Mouse (Mus musculus) cortical plate, adult 2 months (tissue): ENCODE measurements around the gene Myrfl. TPM values are rescaled to one million over a fixed set of nuclear protein-coding genes. Genes with fewer than 3 reads are reported as not detected.

Experiments used
- H3K27ac ChIP-seq: fragments of 200-500 bp; 2 replicates; pipeline ENCODE4 v1.5.1; 2012; ENCODE audit warnings: low read length, control low read depth, inconsistent platforms; ENCODE audit not compliant: insufficient read depth
- H3K4me1 ChIP-seq: fragments of 200-500 bp; 2 replicates; pipeline ENCODE4 v1.6.1; 2011; ENCODE audit warnings: low read length; ENCODE audit not compliant: control insufficient read depth, insufficient read depth
- H3K4me3 ChIP-seq: fragments of 200-500 bp; 2 replicates; pipeline ENCODE4 v1.5.1; 2011; ENCODE audit warnings: mild to moderate bottlenecking, low read length, control low read depth; ENCODE audit not compliant: insufficient read depth
- CTCF ChIP-seq: fragments of 200-500 bp; IDR thresholded peaks from 2 replicates; pipeline ENCODE4 v1.5.1; 2011; ENCODE audit warnings: mild to moderate bottlenecking, control low read depth, low read length; ENCODE audit not compliant: insufficient read depth; ENCODE audit errors: extremely low read depth
- POLR2A ChIP-seq: fragments of 200-500 bp; IDR thresholded peaks from 2 replicates; pipeline ENCODE4 v1.6.1; 2011; ENCODE audit warnings: mild to moderate bottlenecking, low read length, control low read depth; ENCODE audit not compliant: insufficient read depth; ENCODE audit errors: extremely low read depth
- polyA plus RNA-seq: library from polyadenylated mRNA; depleted of rRNA; stranded (reverse); fragments of >200 nt; gene quantifications from 2 replicates; pipeline ENCODE4 v1.2.3, GENCODE M21; 2012; rRNA removed

Myrfl gene
- polyA plus RNA-seq: 0.10 and 0.11 TPM in 2 replicates

GRCm38 (mm10) chr10:116896336-116897177 lies at the start of gene Myrfl:
Gene Myrfl, minus strand, starts transcription at chr10:116896919.
- no peak within 1 kb of the TSS for H3K27ac ChIP-seq
- no peaks in the 10 kb centered on the region for H3K4me1 ChIP-seq
- H3K4me3 ChIP-seq: no peak within 1 kb of the TSS
- TF ChIP-seq POLR2A (no peak), CTCF (no peak)

GRCm38 (mm10) chr10:116944940-116945339 lies 48.2 kb upstream of the Myrfl start:
- Histone ChIP-seq H3K4me3 (no peak overlapping the region), H3K27ac (no peak overlapping the region), H3K4me1 (no peaks in the 10 kb centered on the region; the same call in 1 of the 2 replicates)
- TF ChIP-seq CTCF (no peak), POLR2A (no peak)

GRCm38 (mm10) chr10:116944144-116944543 lies 47.4 kb upstream of the Myrfl start:
- Histone ChIP-seq H3K4me3 (no peak overlapping the region), H3K4me1 (no peaks in the 10 kb centered on the region; the same call in 1 of the 2 replicates), H3K27ac (no peak overlapping the region)
- 0 out of 2 replicates have a peak, but pooled peaks have one; percentile 8 for TF ChIP-seq CTCF
- no peak for TF ChIP-seq POLR2A

DNA sequence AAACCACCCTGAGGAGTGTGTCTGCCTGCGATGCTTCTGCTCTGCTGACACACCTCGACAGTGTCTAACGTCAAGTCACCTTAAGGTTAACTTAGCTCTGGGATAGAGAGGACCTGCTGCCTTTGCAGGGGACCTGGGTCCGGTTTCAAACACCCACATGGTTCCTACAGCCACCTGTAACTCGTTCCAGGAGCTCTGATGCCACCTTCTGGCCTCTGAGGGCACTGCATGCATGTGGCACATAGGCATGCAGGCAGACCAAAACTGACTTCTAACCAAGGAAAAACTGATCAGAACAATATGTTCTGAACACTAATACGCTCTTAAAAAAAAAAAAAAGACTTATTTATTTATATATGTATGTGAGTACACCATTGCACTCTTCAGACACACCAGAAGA lies 46.3 kb upstream of the Myrfl start:
- Histone ChIP-seq H3K4me1 (no peaks in the 10 kb centered on the region; the same call in 1 of the 2 replicates), H3K27ac (no peak overlapping the region), H3K4me3 (no peak overlapping the region)
- TF ChIP-seq POLR2A: no peak
- peak; percentile 27; the same call in 1 of the 2 replicates for TF ChIP-seq CTCF

DNA sequence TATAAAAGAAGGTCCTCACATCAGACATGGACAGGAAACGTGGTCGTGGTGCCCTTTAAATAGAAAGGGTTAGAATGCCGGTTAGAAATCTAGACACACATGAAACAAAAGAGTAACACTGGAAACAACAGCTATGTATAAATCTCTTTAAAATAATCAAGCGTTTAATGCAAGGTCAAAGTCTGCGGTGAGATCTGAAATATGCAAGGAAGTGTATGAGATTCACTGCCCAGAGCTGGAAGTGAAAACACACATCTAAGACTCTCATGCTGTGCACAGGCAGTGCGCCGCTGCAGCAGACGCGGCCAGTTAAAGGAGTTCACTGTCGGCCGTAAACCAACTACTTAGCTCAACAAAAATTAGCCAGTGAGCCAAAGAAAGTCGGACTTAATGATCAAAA lies 38.3 kb upstream of the Myrfl start:
- no peak for TF ChIP-seq CTCF
- no peak for TF ChIP-seq POLR2A
- Histone ChIP-seq H3K4me1 (peaks cover 3% of the 10 kb centered on the region; the same call in 1 of the 2 replicates), H3K4me3 (no peak overlapping the region), H3K27ac (no peak overlapping the region)

- TF ChIP-seq CTCF: no peak
- TF ChIP-seq POLR2A: no peak
- H3K4me3 ChIP-seq: no peak overlapping the region
- H3K4me1 ChIP-seq: peaks cover 3% of the 10 kb centered on the region; the same call in 1 of the 2 replicates
- H3K27ac ChIP-seq: no peak overlapping the region
Measured at GRCm38 (mm10) chr10:116933794-116934193, 37.1 kb upstream of the Myrfl start.

GRCm38 (mm10) chr10:116932418-116932817 lies 35.7 kb upstream of the Myrfl start:
- TF ChIP-seq POLR2A (no peak), CTCF (no peak)
- peaks cover 3% of the 10 kb centered on the region; the same call in 1 of the 2 replicates for H3K4me1 ChIP-seq
- H3K4me3 ChIP-seq: no peak overlapping the region
- no peak overlapping the region for H3K27ac ChIP-seq

GRCm38 (mm10) chr10:116931497-116932179 lies 34.9 kb upstream of the Myrfl start:
- Histone ChIP-seq H3K4me3 (no peak overlapping the region), H3K4me1 (peaks cover 3% of the 10 kb centered on the region; the same call in 1 of the 2 replicates), H3K27ac (no peak overlapping the region)
- no peak for TF ChIP-seq POLR2A
- no peak for TF ChIP-seq CTCF

GRCm38 (mm10) chr10:116930936-116931335 lies 34.2 kb upstream of the Myrfl start:
- TF ChIP-seq POLR2A: no peak
- no peak for TF ChIP-seq CTCF
- H3K4me3 ChIP-seq: no peak overlapping the region
- H3K27ac ChIP-seq: no peak overlapping the region
- H3K4me1 ChIP-seq: peaks cover 3% of the 10 kb centered on the region; the same call in 1 of the 2 replicates
